Mouse (Mus musculus) central nervous system, embryonic 11.5 days (tissue): ENCODE measurements around the gene Olfr1181. TPM values are rescaled to one million over a fixed set of nuclear protein-coding genes. Genes with fewer than 3 reads are reported as not detected.

ENCODE experiments used
- polyA plus RNA-seq: library from polyadenylated mRNA; depleted of rRNA; stranded (reverse); fragments of >200 nt; gene quantifications from 2 replicates; pipeline ENCODE4 v1.2.3, GENCODE M21; 2012; rRNA removed

Gene Olfr1181
- not detected in 2 replicates for polyA plus RNA-seq

DNA sequence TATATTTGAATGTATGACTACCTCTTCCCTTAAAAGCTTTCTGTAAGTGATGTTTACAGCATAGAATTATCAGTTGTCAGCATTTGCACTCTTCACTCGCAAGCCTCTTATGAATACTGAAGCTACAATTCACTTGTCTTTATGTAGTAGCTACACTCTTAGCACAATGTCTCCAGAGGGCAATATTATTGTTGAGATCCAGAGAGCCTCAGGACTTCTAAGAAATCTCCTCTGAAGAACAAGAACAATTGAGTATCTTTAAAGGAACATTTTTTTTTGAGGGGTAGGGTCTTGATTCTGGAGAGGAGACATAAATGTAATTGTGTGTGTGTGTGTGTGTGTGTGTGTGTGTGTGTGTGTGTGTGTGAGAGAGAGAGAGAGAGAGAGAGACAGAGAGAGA lies at the start of gene Olfr1181:
TSS of gene Olfr1181 (minus strand) at position 101 of the 400 bp plus-strand sequence.

DNA sequence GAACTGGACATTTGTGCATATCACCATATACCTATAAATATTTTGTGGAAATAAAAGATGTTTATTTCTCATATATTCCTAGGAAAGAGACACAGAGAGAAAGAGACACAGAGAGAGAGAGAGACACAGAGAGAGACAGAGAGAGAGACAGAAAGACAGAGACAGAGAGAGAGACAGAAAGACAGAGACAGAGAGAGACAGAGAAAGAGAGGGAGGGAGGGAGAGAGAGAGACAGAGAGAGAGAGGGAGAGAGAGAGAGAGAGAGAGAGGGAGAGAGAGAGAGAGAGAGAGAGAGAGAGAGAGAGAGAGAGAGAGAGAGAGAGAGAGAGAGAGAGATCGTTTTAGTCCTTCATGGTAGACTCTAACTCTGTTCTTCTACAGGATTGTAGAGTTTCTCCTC lies 28.6 kb upstream of the Olfr1181 start, which contains the start of gene Olfr1183:
TSS of gene Olfr1183 (plus strand) at position 301 of the 400 bp plus-strand sequence.

DNA sequence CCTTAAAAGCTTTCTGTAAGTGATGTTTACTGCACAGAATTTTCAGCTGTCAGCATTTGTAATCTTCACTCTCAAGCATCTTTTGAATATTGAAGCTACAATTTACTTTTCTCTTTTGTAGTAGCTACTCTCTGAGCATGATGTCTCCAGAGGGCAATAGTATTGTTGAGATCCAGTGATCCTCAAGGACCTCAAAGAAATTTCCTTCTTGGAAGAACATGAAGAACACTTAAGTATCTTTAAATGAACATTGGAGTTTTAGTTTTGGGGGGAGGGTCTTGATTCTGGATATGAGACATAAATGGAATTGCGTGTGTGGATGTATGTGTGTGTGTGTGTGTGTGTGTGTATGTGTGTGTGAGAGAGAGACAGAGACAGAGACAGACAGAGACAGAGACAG lies 23.1 kb upstream of the Olfr1181 start, which contains the start of gene Gm13757:
TSS of gene Gm13757 (minus strand) at position 101 of the 400 bp plus-strand sequence.

DNA sequence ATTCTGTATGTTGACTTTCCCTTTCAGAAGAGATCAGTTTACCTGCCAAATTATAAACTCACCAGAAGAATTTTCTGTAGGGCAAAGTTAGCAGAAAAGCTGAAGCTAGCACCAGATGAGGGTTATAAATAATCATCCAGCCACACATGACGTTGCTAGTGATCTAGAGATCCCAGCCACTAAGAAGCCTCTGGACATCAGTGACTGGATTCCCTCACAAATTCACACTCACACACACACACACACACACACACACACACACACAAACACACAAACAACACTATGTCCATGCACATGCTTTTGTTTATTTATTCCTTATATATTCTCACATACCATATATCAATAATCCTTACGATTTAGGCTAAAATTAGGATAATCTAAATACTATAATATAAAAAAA lies 6.9 kb downstream of the Olfr1181 start, which contains the start of gene Olfr1180:
TSS of gene Olfr1180 (minus strand) at position 101 of the 400 bp plus-strand sequence.

DNA sequence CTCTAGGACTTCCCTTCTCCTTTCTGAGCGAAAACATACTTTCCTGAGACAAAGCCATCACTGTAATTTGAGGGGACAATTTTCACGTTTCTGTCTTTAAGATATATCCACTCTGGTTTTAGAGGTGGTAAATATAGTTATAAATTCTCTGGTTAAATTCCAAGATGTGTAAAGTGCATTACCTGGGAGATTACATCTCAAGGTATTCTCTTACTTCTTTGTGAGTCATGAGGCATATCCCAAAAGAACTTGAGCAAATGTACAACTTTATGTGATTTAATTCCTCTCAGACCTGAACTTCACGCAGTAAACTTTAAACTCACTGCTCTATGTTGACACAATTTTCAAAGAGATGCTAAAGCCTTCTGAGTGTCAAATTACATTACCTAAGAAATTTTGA lies 19.6 kb downstream of the Olfr1181 start, which contains the start of gene Olfr1179:
TSS of gene Olfr1179 (minus strand) at position 101 of the 400 bp plus-strand sequence.

DNA sequence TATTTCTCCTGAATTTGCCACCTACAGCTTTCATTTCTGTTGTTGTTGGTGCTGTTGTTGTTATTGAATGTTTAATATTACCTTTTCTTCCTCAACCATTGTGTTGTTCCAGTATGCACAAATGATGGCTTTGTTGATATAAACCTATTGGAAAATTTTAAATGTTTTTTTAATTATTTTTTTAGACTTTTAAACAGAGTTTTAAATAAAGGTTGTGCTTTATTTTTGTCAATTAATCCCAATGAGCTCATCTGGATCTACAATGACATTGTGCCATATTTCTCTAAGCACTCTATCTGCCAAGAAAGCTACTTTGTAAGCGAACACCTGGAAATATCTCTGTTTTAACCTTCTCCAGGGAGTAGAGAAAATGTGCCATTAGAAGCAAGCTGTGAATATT lies 39.2 kb downstream of the Olfr1181 start, which contains the start of gene Olfr1178:
TSS of gene Olfr1178 (plus strand) at position 301 of the 400 bp plus-strand sequence.

Other genes starting within 250 kb of the Olfr1181 start
- not detected in 2 replicates for gene Olfr1168, start 244.3 kb downstream of the Olfr1181 start, polyA plus RNA-seq
- not detected in 2 replicates for gene Olfr1170, start 197.8 kb downstream of the Olfr1181 start, polyA plus RNA-seq
- not detected in 2 replicates for gene Olfr1173, start 146.3 kb downstream of the Olfr1181 start, polyA plus RNA-seq
- not detected in 2 replicates for gene Olfr1174-ps, start 111.0 kb downstream of the Olfr1181 start, polyA plus RNA-seq
- gene Olfr1175-ps, start 99.0 kb downstream of the Olfr1181 start, polyA plus RNA-seq: not detected in 2 replicates
- gene Olfr1176, start 89.5 kb downstream of the Olfr1181 start, polyA plus RNA-seq: not detected in 2 replicates
- gene Olfr1177-ps, start 79.7 kb downstream of the Olfr1181 start, polyA plus RNA-seq: not detected in 2 replicates
- not detected in 2 replicates for gene Olfr1178, start 39.1 kb downstream of the Olfr1181 start, polyA plus RNA-seq
- not detected in 2 replicates for gene Olfr1179, start 19.7 kb downstream of the Olfr1181 start, polyA plus RNA-seq
- gene Olfr1180, start 7.0 kb downstream of the Olfr1181 start, polyA plus RNA-seq: not detected in 2 replicates
- not detected in 2 replicates for gene Gm13757, start 23.0 kb upstream of the Olfr1181 start, polyA plus RNA-seq
- gene Olfr1183, start 28.7 kb upstream of the Olfr1181 start, polyA plus RNA-seq: not detected in 2 replicates
- gene Olfr1184, start 57.4 kb upstream of the Olfr1181 start, polyA plus RNA-seq: not detected in 2 replicates
- not detected in 2 replicates for gene Olfr1185-ps1, start 67.1 kb upstream of the Olfr1181 start, polyA plus RNA-seq
- gene Olfr1186, start 92.4 kb upstream of the Olfr1181 start, polyA plus RNA-seq: not detected in 2 replicates
- gene Olfr1188, start 130.8 kb upstream of the Olfr1181 start, polyA plus RNA-seq: not detected in 2 replicates
- not detected in 2 replicates for gene Olfr1189, start 160.3 kb upstream of the Olfr1181 start, polyA plus RNA-seq
- not detected in 2 replicates for gene Olfr1191-ps1, start 214.4 kb upstream of the Olfr1181 start, polyA plus RNA-seq
- gene Olfr1192-ps1, start 222.3 kb upstream of the Olfr1181 start, polyA plus RNA-seq: not detected in 2 replicates
- gene Olfr1193, start 249.5 kb upstream of the Olfr1181 start, polyA plus RNA-seq: not detected in 2 replicates